Mouse (Mus musculus): Measurements from ENCODE around the gene Ppfibp2. TPM values are rescaled to one million over a fixed set of nuclear protein-coding genes. Genes with fewer than 3 reads are reported as not detected.
A peak's percentile ranks its signal among the peaks of the same experiment; 100 is the strongest.

The Ppfibp2 gene
- polyA plus RNA-seq, 1 experiment from 2014 or later = 3.2 TPM

DNA sequence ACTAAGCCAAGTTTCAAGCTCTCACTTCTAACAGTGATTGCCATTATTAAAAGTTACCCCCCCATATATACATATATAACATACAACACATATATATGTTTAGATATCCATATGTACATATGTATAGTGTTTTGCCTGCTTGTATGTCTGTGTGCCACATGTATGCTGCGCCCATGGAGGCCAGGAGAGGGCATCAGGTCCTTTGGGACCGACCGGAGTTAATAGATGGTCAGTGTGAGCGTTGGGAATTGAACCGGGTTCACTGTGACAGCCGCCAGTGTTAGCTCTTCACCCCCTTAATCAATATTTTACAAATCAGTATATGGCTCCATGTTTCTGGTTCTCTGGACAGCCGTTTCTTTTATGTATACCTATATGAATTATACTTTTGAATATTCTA is 55.0 kb downstream of the Ppfibp2 start:
- H3K36me3 ChIP-seq = no peaks in the 10 kb centered on the region
- ATAC-seq (ENCODE audit: low FRiP score, low read depth) = no peak
- no peak overlapping the region for H3K4me2 ChIP-seq (replicated peaks)
- 89% methylated on average over 7 of the region's 7 CpGs for WGBS
- no peak overlapping the region for H3K9ac ChIP-seq (replicated peaks)
- H3K4me3 ChIP-seq = no peak overlapping the region
- no peaks in the 10 kb centered on the region for H3K27me3 ChIP-seq
- H3K9me3 ChIP-seq = no peaks in the 10 kb centered on the region
- no peaks in the 10 kb centered on the region for H3K4me1 ChIP-seq
- H3K27ac ChIP-seq (replicated peaks) = no peak overlapping the region

DNA sequence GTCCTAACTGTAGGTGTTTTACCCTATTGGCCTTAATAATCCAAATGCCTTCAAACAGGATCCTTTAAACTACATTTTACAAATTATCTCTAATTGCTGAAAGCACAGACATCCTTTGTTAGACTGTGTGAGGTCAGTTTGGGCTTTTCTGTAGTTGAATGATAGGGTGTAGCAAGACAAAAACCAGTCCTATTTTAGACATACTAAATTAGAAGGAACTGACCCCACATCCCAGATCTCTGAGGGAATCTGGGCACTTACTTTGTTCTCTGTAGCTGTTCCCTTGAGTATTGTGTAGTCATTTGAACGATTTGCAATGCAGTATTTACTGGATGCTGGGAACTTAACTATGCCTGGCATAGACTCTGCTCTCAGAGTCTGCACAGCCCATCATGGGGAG is 56.8 kb downstream of the Ppfibp2 start:
- Histone ChIP-seq H3K4me2 (replicated peaks) (no peak overlapping the region), H3K27me3 (no peaks in the 10 kb centered on the region), H3K9ac (replicated peaks) (no peak overlapping the region), H3K4me3 (no peak overlapping the region), H3K36me3 (no peaks in the 10 kb centered on the region), H3K27ac (replicated peaks) (no peak overlapping the region), H3K4me1 (no peaks in the 10 kb centered on the region), H3K9me3 (no peaks in the 10 kb centered on the region)
- 75% methylated on average over 1 of the region's 1 CpGs for WGBS
- no peak for ATAC-seq (ENCODE audit: low FRiP score, low read depth)

- 94% methylated on average over 6 of the region's 6 CpGs for WGBS
Measured at GRCm38 (mm10) chr7:107656451-107656850, 61.4 kb downstream of the Ppfibp2 start.

GRCm38 (mm10) chr7:107659186-107659918 is 64.3 kb downstream of the Ppfibp2 start:
- Histone ChIP-seq H3K27me3 (no peaks in the 10 kb centered on the region), H3K9ac (replicated peaks) (no peak overlapping the region), H3K9me3 (no peaks in the 10 kb centered on the region), H3K4me1 (peaks cover 10% of the 10 kb centered on the region), H3K4me2 (replicated peaks) (no peak overlapping the region), H3K27ac (replicated peaks) (no peak overlapping the region), H3K36me3 (no peaks in the 10 kb centered on the region), H3K4me3 (no peak overlapping the region)
- WGBS = 88% methylated on average over 8 of the region's 8 CpGs
- no peak for ATAC-seq (ENCODE audit: low FRiP score, low read depth)

More at GRCm38 (mm10) chr7:107656451-107656850, 61.4 kb downstream of the Ppfibp2 start:
- Histone ChIP-seq H3K27me3 (no peaks in the 10 kb centered on the region), H3K4me3 (no peak overlapping the region), H3K27ac (replicated peaks) (no peak overlapping the region), H3K9me3 (no peaks in the 10 kb centered on the region), H3K9ac (replicated peaks) (no peak overlapping the region), H3K4me1 (0 out of 2 replicates have a peak, but pooled peaks cover 1% of the 10 kb centered on the region), H3K4me2 (replicated peaks) (no peak overlapping the region), H3K36me3 (no peaks in the 10 kb centered on the region)
- ATAC-seq (ENCODE audit: low FRiP score, low read depth) = no peak

DNA sequence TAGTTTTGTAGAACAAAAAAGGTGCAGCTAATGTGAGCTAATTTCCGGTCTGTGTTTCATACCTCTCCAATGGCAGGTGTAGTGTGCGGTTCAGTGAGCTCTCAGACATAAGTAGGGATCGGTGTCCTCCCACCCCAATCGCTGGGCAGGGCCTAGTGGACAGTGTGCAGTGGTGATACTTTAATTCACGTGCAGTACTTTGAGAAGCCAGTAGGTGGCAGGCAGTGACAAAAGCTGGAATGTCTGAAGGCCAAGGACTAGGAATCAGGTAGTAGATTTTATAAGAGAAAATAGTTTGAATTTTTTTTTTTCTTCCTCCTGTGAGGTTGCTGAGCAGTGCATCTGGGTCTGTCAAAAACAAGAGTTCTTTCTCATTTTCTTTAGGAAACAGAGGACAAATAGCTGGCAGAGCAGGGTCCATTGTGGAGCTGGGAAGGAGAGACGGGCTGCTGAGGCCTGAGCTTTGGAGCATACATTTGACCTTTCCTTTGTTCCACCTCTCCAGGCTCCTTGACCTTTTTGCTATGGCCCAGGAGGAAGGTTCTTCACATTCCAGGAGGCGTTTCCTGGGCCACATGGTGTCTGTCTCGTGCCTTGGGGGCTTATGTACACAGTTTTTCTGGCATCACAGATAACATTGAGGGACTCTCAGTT is 66.3 kb downstream of the Ppfibp2 start:
- Histone ChIP-seq H3K4me3 (no peak overlapping the region), H3K9me3 (no peaks in the 10 kb centered on the region), H3K27me3 (no peaks in the 10 kb centered on the region), H3K4me1 (peaks cover 30% of the 10 kb centered on the region), H3K36me3 (no peaks in the 10 kb centered on the region), H3K4me2 (replicated peaks) (no peak overlapping the region), H3K9ac (replicated peaks) (no peak overlapping the region), H3K27ac (replicated peaks) (no peak overlapping the region)
- peak; percentile 75 for ATAC-seq (ENCODE audit: low FRiP score, low read depth)
- WGBS = 9% methylated on average over 8 of the region's 8 CpGs

GRCm38 (mm10) chr7:107661843-107662281 is 66.9 kb downstream of the Ppfibp2 start:
- peaks cover 33% of the 10 kb centered on the region for H3K4me1 ChIP-seq

DNA sequence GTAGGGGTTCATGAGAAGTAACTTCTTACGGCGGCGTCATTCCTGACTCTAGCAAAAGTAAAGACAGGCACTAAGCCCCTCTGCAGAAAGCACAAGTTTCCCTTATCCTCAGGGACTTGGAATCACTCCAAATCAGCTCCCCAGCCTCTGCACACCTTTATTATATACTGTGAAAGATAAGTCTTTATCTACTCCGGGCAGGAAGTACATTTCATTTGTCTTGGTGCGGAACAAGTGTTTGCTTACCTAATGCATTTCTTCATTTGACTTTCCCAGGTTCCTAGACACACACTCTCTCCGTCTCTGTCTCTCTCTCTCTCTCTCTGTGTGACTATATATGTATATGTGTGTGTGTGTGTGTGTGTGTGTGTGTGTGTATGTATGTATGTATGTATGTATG is 68.6 kb downstream of the Ppfibp2 start:
- 88% methylated on average over 6 of the region's 6 CpGs for WGBS
- no peaks in the 10 kb centered on the region for H3K9me3 ChIP-seq
- no peak for ATAC-seq (ENCODE audit: low FRiP score, low read depth)
- no peaks in the 10 kb centered on the region for H3K36me3 ChIP-seq
- H3K4me2 ChIP-seq (replicated peaks) = no peak overlapping the region
- H3K4me1 ChIP-seq = peaks cover 33% of the 10 kb centered on the region
- H3K27ac ChIP-seq (replicated peaks) = no peak overlapping the region
- H3K9ac ChIP-seq (replicated peaks) = no peak overlapping the region
- H3K27me3 ChIP-seq = no peaks in the 10 kb centered on the region
- no peak overlapping the region for H3K4me3 ChIP-seq

More at GRCm38 (mm10) chr7:107661843-107662281, 66.9 kb downstream of the Ppfibp2 start:
- Histone ChIP-seq H3K4me3 (no peak overlapping the region), H3K9me3 (no peaks in the 10 kb centered on the region), H3K9ac (replicated peaks) (no peak overlapping the region), H3K4me2 (replicated peaks) (no peak overlapping the region), H3K27me3 (no peaks in the 10 kb centered on the region), H3K36me3 (no peaks in the 10 kb centered on the region), H3K27ac (replicated peaks) (no peak overlapping the region)
- ATAC-seq (ENCODE audit: low FRiP score, low read depth) = no peak
- WGBS = 55% methylated on average over 5 of the region's 5 CpGs

DNA sequence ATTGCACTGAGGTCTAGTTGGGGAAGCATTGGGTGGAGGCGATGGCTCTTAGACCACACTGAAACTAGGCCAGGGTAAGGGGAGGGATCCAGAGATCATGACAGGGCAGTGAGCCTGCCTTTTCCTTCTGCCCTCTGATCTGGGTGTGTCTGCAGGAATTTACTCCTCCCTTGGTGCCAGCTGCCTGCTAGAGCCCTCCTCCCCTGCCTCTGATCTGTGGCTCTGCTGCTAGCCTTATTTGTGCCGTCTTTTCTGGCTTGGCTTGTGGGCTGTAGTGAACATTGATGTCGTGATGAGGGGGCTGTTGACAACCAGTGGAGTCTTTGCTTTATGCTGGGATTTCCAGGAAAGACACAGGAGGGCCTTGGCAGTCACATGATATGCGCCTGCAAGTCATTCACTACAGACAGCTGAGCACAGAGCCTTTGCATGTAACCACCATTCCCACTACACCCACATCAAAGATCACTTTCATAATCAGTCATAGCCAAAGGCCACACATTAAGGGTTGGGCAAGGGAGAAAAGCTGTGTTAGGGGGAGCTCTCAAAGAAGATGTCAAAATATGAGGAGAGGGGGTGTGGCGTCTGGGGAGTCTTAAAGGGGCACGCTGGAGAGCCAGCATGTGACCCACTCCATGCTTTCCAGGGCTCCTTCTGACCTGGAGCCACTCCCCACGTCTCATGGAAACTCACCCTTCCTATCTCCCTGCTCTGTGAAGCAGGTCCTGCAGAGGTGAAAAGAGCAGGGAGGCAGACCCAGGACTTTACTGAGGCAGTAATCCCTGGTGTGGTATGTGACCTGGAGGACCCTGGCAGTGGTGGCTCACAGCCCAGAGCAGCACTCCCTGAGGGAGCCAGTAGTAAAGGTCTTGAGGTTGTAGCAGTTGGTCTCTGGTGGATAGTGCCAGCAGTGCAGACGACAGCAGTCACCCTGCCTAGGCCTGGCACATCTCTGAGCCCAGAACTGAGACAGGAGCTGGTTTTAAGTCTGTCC is 69.4 kb downstream of the Ppfibp2 start:
- Histone ChIP-seq H3K9ac (replicated peaks) (no peak overlapping the region), H3K27ac (replicated peaks) (peak overlapping the region; percentile 61; the same call in 1 of the 2 replicates), H3K9me3 (no peaks in the 10 kb centered on the region), H3K27me3 (no peaks in the 10 kb centered on the region), H3K4me1 (peaks cover 33% of the 10 kb centered on the region), H3K36me3 (no peaks in the 10 kb centered on the region), H3K4me2 (replicated peaks) (no peak overlapping the region), H3K4me3 (no peak overlapping the region)
- 0 out of 2 replicates have a peak, but pooled peaks have one; percentile 4 for ATAC-seq (ENCODE audit: low FRiP score, low read depth)
- WGBS = 41% methylated on average over 8 of the region's 8 CpGs

DNA sequence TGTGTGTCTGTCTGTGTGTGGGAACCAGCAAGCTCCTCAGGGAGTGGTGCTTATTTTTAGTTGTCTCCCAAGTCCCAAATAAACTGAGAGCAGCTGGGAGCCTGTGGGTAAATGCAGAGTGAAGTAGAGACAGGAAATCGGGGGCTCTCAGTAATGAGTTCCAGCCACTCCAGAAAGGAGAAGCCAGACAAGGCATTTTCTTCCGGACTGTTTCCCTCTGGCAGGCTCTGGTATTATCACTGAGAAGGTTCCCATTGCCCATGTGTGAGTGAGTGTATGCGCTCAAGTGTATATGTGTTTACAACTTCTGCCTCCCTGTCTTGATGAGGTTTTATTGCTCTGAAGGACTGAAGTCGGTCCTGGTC is 70.2 kb downstream of the Ppfibp2 start:
- H3K36me3 ChIP-seq = no peaks in the 10 kb centered on the region
- H3K4me2 ChIP-seq (replicated peaks) = 0 out of 2 replicates have a peak overlapping the region, but pooled peaks have one; percentile 41
- no peak overlapping the region for H3K9ac ChIP-seq (replicated peaks)
- ATAC-seq (ENCODE audit: low FRiP score, low read depth) = peak; percentile 23; the same call in 1 of the 2 replicates
- H3K9me3 ChIP-seq = no peaks in the 10 kb centered on the region
- H3K27ac ChIP-seq (replicated peaks) = peak overlapping the region; percentile 61; the same call in 1 of the 2 replicates
- H3K4me3 ChIP-seq = no peak overlapping the region
- H3K27me3 ChIP-seq = no peaks in the 10 kb centered on the region
- peaks cover 33% of the 10 kb centered on the region for H3K4me1 ChIP-seq
- WGBS = 44% methylated on average over 4 of the region's 4 CpGs

- no peaks in the 10 kb centered on the region for H3K9me3 ChIP-seq
- WGBS = 11% methylated on average over 9 of the region's 9 CpGs
- H3K9ac ChIP-seq (replicated peaks) = 0 out of 2 replicates have a peak overlapping the region, but pooled peaks have one; percentile 20
- no peaks in the 10 kb centered on the region for H3K36me3 ChIP-seq
- no peaks in the 10 kb centered on the region for H3K27me3 ChIP-seq
- peak overlapping the region; percentile 61; the same call in 1 of the 2 replicates for H3K27ac ChIP-seq (replicated peaks)
- H3K4me2 ChIP-seq (replicated peaks) = peak overlapping the region; percentile 41
- H3K4me3 ChIP-seq = peak overlapping the region; percentile 18
- H3K4me1 ChIP-seq = peaks cover 33% of the 10 kb centered on the region
- peak; percentile 39 for ATAC-seq (ENCODE audit: low FRiP score, low read depth)
Measured at GRCm38 (mm10) chr7:107665586-107666261, 70.7 kb downstream of the Ppfibp2 start.

Data from midbrain, embryonic 12.5 days (tissue).